Mouse (Mus musculus): ENCODE data around the gene Lingo1. TPM values are rescaled to one million over a fixed set of nuclear protein-coding genes. Genes with fewer than 3 reads are reported as not detected.

Lingo1 gene
- polyA plus RNA-seq, 1 experiment from 2014 or later: 79.4 TPM

DNA sequence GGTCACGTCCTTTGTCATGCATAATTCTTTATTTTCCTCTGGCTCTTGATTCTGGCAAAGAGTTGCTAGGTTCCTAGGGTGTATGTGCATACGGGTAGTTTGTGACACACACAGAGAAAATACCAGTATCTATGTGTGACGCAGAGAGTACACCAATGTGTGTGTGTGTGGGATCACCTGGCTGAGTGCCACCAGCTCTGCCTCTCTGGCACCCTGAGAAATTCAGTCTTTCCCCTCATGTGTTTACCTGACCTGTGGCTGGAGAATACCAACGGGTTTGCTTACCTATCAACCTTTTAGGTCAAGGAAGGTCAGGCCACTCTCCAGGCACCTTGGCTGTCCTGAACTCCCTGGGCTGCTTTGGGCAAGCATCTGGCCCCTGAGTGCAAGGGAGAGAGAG is 169.0 kb downstream of the Lingo1 start:
- ATAC-seq: no peak
- H3K27ac ChIP-seq (ENCODE audit: low read depth, low read length): no peak overlapping the region
- 63% methylated on average over 4 of the region's 4 CpGs for WGBS
- no peaks in the 10 kb centered on the region for H3K27me3 ChIP-seq (replicated peaks; ENCODE audit: control insufficient read depth, insufficient read depth, low read length)
- no peaks in the 10 kb centered on the region for H3K9me3 ChIP-seq (ENCODE audit: control insufficient read depth, low read length)
- no peak overlapping the region for H3K9ac ChIP-seq (ENCODE audit: low read depth, low read length)
- H3K4me1 ChIP-seq (ENCODE audit: control insufficient read depth, insufficient read depth, low read depth, low read length): peaks cover 26% of the 10 kb centered on the region
- no peak overlapping the region for H3K4me3 ChIP-seq (ENCODE audit: low read length)
- no peak overlapping the region for H3K4me2 ChIP-seq (ENCODE audit: low read length)
- no peaks in the 10 kb centered on the region for H3K36me3 ChIP-seq (ENCODE audit: control insufficient read depth, insufficient read depth, low read length)

DNA sequence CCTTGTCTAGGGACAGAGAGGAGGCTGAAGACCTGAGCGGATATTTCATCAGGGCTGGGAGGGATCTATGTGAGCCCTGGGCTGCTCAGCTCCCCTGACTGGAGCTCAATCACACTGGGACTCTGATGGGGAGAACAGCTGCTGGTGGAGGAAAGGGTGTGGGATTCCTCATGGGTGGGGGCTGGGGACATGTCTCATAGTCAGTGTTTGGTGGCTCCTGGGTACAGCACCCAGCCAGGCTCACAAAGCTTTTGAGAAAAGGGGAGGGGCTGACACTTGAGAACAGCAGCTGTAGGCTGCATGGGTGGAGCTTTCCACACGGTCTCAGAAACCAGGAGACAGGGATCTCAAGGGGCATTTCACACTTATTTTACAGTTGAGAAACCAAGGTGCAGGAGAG is 171.3 kb downstream of the Lingo1 start:
- Histone ChIP-seq H3K9me3 (ENCODE audit: control insufficient read depth, low read length) (no peaks in the 10 kb centered on the region), H3K4me3 (ENCODE audit: low read length) (no peak overlapping the region), H3K9ac (ENCODE audit: low read depth, low read length) (no peak overlapping the region), H3K36me3 (ENCODE audit: control insufficient read depth, insufficient read depth, low read length) (peaks cover 7% of the 10 kb centered on the region), H3K4me2 (ENCODE audit: low read length) (no peak overlapping the region), H3K4me1 (ENCODE audit: control insufficient read depth, insufficient read depth, low read depth, low read length) (peaks cover 14% of the 10 kb centered on the region), H3K27ac (ENCODE audit: low read depth, low read length) (no peak overlapping the region), H3K27me3 (replicated peaks; ENCODE audit: control insufficient read depth, insufficient read depth, low read length) (no peaks in the 10 kb centered on the region)
- ATAC-seq: no peak
- 43% methylated on average over 2 of the region's 2 CpGs for WGBS

DNA sequence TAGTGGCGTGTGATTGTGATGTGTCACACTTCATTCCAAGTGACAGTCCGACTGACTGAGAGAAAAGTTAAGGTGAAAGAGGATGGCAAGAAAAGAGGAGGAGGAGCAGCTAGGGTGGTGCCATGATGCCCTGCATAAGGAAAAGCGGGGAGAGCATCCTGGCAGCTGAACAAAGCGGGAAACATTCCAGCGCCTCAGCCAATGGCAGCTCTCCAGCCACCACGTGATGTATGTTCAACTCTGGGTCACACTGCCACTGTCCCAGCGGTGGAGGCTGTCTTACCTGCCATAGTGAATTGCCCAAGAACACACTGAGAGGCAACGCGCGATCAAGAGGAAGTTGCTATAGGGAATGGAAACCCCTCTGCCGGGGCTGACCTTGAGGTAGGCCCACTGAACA is 172.9 kb downstream of the Lingo1 start:
- no peak overlapping the region for H3K27ac ChIP-seq (ENCODE audit: low read depth, low read length)
- peaks cover 19% of the 10 kb centered on the region for H3K36me3 ChIP-seq (ENCODE audit: control insufficient read depth, insufficient read depth, low read length)
- H3K4me3 ChIP-seq (ENCODE audit: low read length): no peak overlapping the region
- 84% methylated on average over 11 of the region's 11 CpGs for WGBS
- no peak overlapping the region for H3K9ac ChIP-seq (ENCODE audit: low read depth, low read length)
- no peak for ATAC-seq
- H3K27me3 ChIP-seq (replicated peaks; ENCODE audit: control insufficient read depth, insufficient read depth, low read length): no peaks in the 10 kb centered on the region
- no peaks in the 10 kb centered on the region for H3K9me3 ChIP-seq (ENCODE audit: control insufficient read depth, low read length)
- no peak overlapping the region for H3K4me2 ChIP-seq (ENCODE audit: low read length)
- H3K4me1 ChIP-seq (ENCODE audit: control insufficient read depth, insufficient read depth, low read depth, low read length): peaks cover 7% of the 10 kb centered on the region

DNA sequence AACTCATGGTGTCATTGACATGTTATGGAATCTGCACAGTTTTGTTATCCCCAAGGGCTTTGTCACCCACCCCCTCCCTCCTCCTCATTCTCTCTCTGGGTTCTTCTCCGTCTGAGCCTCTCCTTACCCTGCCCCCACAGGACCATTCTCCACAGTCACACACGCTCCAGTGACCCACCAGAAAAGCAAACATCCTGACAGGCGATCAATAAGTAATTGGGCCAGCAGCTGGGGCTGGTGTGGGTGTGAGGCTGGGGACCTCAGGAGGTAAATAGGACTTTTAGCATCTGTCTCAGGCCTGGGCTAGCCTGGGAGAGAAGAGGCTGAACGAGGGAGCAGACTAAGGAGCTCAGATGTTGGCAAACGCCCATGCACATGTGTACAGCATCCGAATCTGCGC is 173.5 kb downstream of the Lingo1 start:
- peaks cover 7% of the 10 kb centered on the region for H3K4me1 ChIP-seq (ENCODE audit: control insufficient read depth, insufficient read depth, low read depth, low read length)
- peaks cover 24% of the 10 kb centered on the region for H3K36me3 ChIP-seq (ENCODE audit: control insufficient read depth, insufficient read depth, low read length)
- H3K27me3 ChIP-seq (replicated peaks; ENCODE audit: control insufficient read depth, insufficient read depth, low read length): no peaks in the 10 kb centered on the region
- 50% methylated on average over 7 of the region's 7 CpGs for WGBS
- no peak overlapping the region for H3K9ac ChIP-seq (ENCODE audit: low read depth, low read length)
- no peak overlapping the region for H3K27ac ChIP-seq (ENCODE audit: low read depth, low read length)
- H3K4me2 ChIP-seq (ENCODE audit: low read length): no peak overlapping the region
- H3K4me3 ChIP-seq (ENCODE audit: low read length): no peak overlapping the region
- H3K9me3 ChIP-seq (ENCODE audit: control insufficient read depth, low read length): no peaks in the 10 kb centered on the region
- ATAC-seq: no peak

DNA sequence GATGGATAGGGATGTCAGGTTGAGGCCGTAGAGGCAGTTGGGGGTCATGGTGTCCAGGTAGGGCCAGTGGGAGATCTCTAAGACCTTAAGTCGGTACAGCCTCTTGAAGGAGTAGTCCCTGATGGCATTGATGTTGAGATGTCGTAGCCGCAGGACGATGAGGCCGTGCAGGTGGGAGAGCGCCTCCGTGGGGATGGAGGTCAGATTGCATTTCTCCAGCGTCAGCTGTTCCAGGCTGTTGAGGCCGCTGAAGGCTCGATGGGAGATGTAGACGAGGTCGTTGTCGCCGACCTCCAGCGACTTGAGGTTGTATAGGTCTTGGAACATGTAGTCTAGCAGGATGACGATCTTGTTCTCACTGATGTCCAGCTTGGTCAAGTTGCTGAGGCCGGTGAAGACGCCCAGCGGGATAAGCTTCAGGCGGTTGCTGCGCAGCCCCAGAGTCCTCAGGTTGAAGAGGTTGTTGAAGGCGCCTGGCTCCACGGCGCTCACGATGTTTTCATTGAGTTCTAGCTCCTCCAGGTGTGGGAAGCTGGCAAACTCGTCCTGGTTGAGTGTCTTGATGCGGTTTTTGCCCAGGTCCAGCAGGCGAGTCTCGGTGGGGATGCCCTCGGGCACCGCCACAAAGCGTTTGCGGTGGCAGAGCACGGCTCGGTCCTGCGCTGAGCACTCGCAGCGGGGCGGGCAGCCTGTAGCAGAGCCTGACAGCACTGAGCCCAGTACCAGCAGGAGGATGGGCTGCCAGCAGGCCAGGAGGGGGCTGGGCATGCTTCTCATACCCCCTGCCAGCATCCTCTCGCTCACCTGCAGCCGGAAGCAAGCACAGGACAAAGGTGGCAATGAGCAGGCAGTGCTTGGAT is 175.5 kb downstream of the Lingo1 start:
- Histone ChIP-seq H3K4me3 (ENCODE audit: low read length) (no peak overlapping the region), H3K9ac (ENCODE audit: low read depth, low read length) (no peak overlapping the region), H3K4me2 (ENCODE audit: low read length) (no peak overlapping the region), H3K27me3 (replicated peaks; ENCODE audit: control insufficient read depth, insufficient read depth, low read length) (no peaks in the 10 kb centered on the region), H3K4me1 (ENCODE audit: control insufficient read depth, insufficient read depth, low read depth, low read length) (peaks cover 7% of the 10 kb centered on the region), H3K9me3 (ENCODE audit: control insufficient read depth, low read length) (no peaks in the 10 kb centered on the region), H3K27ac (ENCODE audit: low read depth, low read length) (no peak overlapping the region), H3K36me3 (ENCODE audit: control insufficient read depth, insufficient read depth, low read length) (peaks cover 27% of the 10 kb centered on the region)
- 26% methylated on average over 42 of the region's 42 CpGs for WGBS
- ATAC-seq: no peak

DNA sequence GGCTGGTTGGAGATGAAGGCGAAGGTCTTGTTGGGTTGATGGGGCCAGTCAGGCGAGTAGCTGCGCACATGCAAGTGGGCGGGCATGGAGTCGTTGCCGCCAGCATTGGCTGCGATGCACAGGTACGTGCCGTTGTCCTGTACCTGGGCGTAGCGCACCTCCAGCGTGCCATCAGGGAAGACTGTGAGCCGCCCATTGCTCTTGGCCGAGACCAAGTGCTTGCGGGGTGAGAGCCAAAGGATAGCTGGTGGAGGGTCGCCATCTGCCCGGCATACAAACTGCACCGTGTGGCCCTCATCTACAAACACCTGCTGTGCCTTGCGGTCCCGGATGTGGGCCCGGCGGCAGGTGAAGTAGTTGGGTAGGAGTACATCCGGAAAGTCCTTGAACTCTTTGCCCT is 176.6 kb downstream of the Lingo1 start:
- H3K4me1 ChIP-seq (ENCODE audit: control insufficient read depth, insufficient read depth, low read depth, low read length): peaks cover 5% of the 10 kb centered on the region
- H3K27ac ChIP-seq (ENCODE audit: low read depth, low read length): no peak overlapping the region
- ATAC-seq: no peak
- WGBS: 78% methylated on average over 23 of the region's 23 CpGs
- H3K36me3 ChIP-seq (ENCODE audit: control insufficient read depth, insufficient read depth, low read length): peaks cover 27% of the 10 kb centered on the region
- H3K4me2 ChIP-seq (ENCODE audit: low read length): no peak overlapping the region
- H3K4me3 ChIP-seq (ENCODE audit: low read length): no peak overlapping the region
- H3K9ac ChIP-seq (ENCODE audit: low read depth, low read length): no peak overlapping the region
- no peaks in the 10 kb centered on the region for H3K9me3 ChIP-seq (ENCODE audit: control insufficient read depth, low read length)
- no peaks in the 10 kb centered on the region for H3K27me3 ChIP-seq (replicated peaks; ENCODE audit: control insufficient read depth, insufficient read depth, low read length)

DNA sequence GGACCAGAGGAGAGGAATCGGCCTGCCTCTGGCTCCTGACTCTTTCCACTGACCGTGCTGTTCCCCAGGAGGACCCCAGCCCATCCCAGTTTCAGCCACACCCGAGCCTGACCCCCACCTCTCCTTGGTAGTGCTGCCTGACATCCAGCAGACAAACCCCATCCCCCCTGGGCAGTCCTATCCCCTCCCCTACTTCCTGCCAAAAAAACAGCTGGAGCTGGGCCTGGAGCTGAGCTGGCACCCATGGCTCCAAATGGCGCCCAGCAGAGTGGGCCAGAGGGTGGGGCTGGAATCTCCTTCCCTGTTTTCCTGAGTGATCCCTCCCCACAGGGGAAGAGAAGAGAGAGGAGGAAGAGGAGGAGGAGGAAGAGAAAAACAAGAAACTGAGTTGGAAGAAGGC is 177.6 kb downstream of the Lingo1 start:
- Histone ChIP-seq H3K36me3 (ENCODE audit: control insufficient read depth, insufficient read depth, low read length) (peaks cover 27% of the 10 kb centered on the region), H3K27ac (ENCODE audit: low read depth, low read length) (no peak overlapping the region), H3K4me2 (ENCODE audit: low read length) (no peak overlapping the region), H3K4me3 (ENCODE audit: low read length) (no peak overlapping the region), H3K27me3 (replicated peaks; ENCODE audit: control insufficient read depth, insufficient read depth, low read length) (no peaks in the 10 kb centered on the region), H3K9ac (ENCODE audit: low read depth, low read length) (no peak overlapping the region), H3K9me3 (ENCODE audit: control insufficient read depth, low read length) (no peaks in the 10 kb centered on the region), H3K4me1 (ENCODE audit: control insufficient read depth, insufficient read depth, low read depth, low read length) (peaks cover 4% of the 10 kb centered on the region)
- 94% methylated on average over 4 of the region's 4 CpGs for WGBS
- no peak for ATAC-seq

DNA sequence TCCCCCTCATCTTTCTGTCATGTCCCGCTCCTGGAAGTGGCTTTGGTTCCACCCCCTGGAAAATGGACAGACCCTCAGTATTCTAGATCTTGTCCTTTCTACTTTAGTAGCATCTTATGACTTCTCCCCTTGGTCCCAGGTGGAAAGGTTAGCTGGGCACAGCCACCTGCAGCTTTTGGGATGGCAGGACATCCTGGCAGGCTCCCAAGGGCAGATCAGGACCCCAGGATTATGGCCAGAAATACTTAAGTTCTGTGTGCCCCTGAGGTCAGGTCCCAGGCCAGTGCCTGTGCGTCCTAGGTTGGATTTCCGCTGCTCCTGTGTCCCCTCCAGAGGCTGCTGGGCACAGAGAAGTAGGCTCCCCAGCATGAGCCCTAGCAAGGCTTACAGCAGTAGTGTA is 180.2 kb downstream of the Lingo1 start:
- 85% methylated on average over 3 of the region's 3 CpGs for WGBS
- Histone ChIP-seq H3K4me1 (ENCODE audit: control insufficient read depth, insufficient read depth, low read depth, low read length) (peaks cover 4% of the 10 kb centered on the region), H3K27ac (ENCODE audit: low read depth, low read length) (no peak overlapping the region), H3K9me3 (ENCODE audit: control insufficient read depth, low read length) (no peaks in the 10 kb centered on the region), H3K36me3 (ENCODE audit: control insufficient read depth, insufficient read depth, low read length) (peaks cover 27% of the 10 kb centered on the region), H3K27me3 (replicated peaks; ENCODE audit: control insufficient read depth, insufficient read depth, low read length) (no peaks in the 10 kb centered on the region), H3K4me2 (ENCODE audit: low read length) (no peak overlapping the region), H3K4me3 (ENCODE audit: low read length) (no peak overlapping the region), H3K9ac (ENCODE audit: low read depth, low read length) (no peak overlapping the region)
- no peak for ATAC-seq

DNA sequence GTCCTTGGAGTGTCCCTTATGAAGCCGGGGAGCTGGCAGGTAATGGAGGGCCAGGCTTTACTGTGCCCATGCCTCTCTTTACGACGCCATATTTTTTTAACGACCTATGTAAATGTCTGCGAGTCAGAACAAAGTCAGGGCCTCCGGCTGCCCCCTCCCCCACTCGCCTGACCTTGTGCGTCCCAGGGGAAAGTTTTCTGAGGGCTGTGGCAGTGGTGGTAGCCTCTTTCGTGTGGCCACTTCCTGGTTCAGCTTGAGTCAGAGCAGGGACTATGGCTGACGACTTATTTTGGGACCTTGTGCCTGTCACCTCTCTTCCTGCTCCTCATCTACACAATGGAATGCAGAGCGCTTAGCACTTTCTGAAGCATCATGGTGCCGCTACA is 183.5 kb downstream of the Lingo1 start:
- Histone ChIP-seq H3K27me3 (replicated peaks; ENCODE audit: control insufficient read depth, insufficient read depth, low read length) (no peaks in the 10 kb centered on the region), H3K4me3 (ENCODE audit: low read length) (no peak overlapping the region), H3K9ac (ENCODE audit: low read depth, low read length) (no peak overlapping the region), H3K4me1 (ENCODE audit: control insufficient read depth, insufficient read depth, low read depth, low read length) (peaks cover 25% of the 10 kb centered on the region), H3K27ac (ENCODE audit: low read depth, low read length) (no peak overlapping the region; the same call in 1 of the 2 replicates), H3K9me3 (ENCODE audit: control insufficient read depth, low read length) (no peaks in the 10 kb centered on the region), H3K4me2 (ENCODE audit: low read length) (no peak overlapping the region), H3K36me3 (ENCODE audit: control insufficient read depth, insufficient read depth, low read length) (peaks cover 3% of the 10 kb centered on the region; the same call in 1 of the 2 replicates)
- no peak for ATAC-seq
- WGBS: 67% methylated on average over 12 of the region's 12 CpGs
